Mouse (Mus musculus) CD4-positive helper T cell, adult 2 months (primary cell): ENCODE measurements around the gene Wipf2.
A peak's percentile ranks its signal among the peaks of the same experiment; 100 is the strongest.

Experiments used
- DNase-seq: peaks from one replicate; pipeline ENCODE4 v3.0.0-alpha.2; 2012; ENCODE audit warnings: low read depth, missing footprints, low spot score

The Wipf2 gene

GRCm38 (mm10) chr11:98942923-98943641 is 79.6 kb downstream of the Wipf2 start:
- peak; percentile 91 for DNase-seq

GRCm38 (mm10) chr11:98943741-98944461 is 80.5 kb downstream of the Wipf2 start:
- DNase-seq = peak; percentile 79

GRCm38 (mm10) chr11:98944897-98945604 is 81.6 kb downstream of the Wipf2 start:
- peak; percentile 85 for DNase-seq

GRCm38 (mm10) chr11:98945605-98945977 is 82.2 kb downstream of the Wipf2 start:
- DNase-seq = no peak

- peak; percentile 69 for DNase-seq
These were observed 84.6 kb downstream of the Wipf2 start for GRCm38 (mm10) chr11:98947969-98948569.

- DNase-seq = peak; percentile 19
These were observed 86.0 kb downstream of the Wipf2 start for GRCm38 (mm10) chr11:98949242-98949957.

- peak; percentile 39 for DNase-seq
These were observed 86.6 kb downstream of the Wipf2 start for GRCm38 (mm10) chr11:98949958-98950460.

GRCm38 (mm10) chr11:98950484-98950883 is 87.0 kb downstream of the Wipf2 start:
- peak; percentile 15 for DNase-seq

GRCm38 (mm10) chr11:98951026-98951906 is 87.8 kb downstream of the Wipf2 start:
- DNase-seq = no peak

- DNase-seq = no peak
These were observed 88.7 kb downstream of the Wipf2 start for GRCm38 (mm10) chr11:98952111-98952510.

- DNase-seq = peak; percentile 61
These were observed 89.3 kb downstream of the Wipf2 start for GRCm38 (mm10) chr11:98952736-98953135.

GRCm38 (mm10) chr11:98953361-98953760 is 89.9 kb downstream of the Wipf2 start:
- DNase-seq = no peak

GRCm38 (mm10) chr11:98953835-98954320 is 90.4 kb downstream of the Wipf2 start:
- peak; percentile 20 for DNase-seq

GRCm38 (mm10) chr11:98954373-98954772 is 90.9 kb downstream of the Wipf2 start:
- DNase-seq = peak; percentile 63
